Mouse (Mus musculus): ENCODE results near the gene Vmn1r118. TPM values are rescaled to one million over a fixed set of nuclear protein-coding genes. Genes with fewer than 3 reads are reported as not detected.
"Not testable (repeated sequence)": the region's sequence is repeated elsewhere in the genome, so short reads cannot be mapped to it uniquely, and the experiment has no call there.

The Vmn1r118 gene
- total RNA-seq (2014; fragmentation: Nextera tagmentation) (not detected in 2 replicates), total RNA-seq (2017) (not detected in 2 replicates)

DNA sequence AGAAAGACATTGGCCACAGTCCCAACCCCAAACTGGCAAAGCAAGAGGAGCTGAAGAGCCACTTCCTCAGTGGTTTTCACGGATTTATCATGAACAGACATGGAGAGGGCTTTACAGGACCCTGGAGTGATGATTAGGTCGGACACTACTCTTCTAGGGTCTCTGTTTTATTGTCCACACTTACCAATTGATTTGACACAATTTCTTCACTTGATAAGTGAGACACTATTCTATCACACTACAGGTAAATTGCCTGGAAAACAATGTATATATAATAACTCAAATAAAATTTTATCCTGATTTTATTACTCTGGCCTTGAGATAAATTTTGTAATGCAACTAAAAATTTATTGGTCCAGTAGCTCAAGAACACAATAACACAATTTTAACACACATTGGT lies at the start of gene Vmn1r118:
Gene Vmn1r118, minus strand, starts transcription at position 101 of the 400 bp plus-strand sequence.
- ATAC-seq (replicated peaks; ENCODE audit: low FRiP score, low TSS enrichment, poor library complexity, severe bottlenecking) = not testable (repeated sequence)

DNA sequence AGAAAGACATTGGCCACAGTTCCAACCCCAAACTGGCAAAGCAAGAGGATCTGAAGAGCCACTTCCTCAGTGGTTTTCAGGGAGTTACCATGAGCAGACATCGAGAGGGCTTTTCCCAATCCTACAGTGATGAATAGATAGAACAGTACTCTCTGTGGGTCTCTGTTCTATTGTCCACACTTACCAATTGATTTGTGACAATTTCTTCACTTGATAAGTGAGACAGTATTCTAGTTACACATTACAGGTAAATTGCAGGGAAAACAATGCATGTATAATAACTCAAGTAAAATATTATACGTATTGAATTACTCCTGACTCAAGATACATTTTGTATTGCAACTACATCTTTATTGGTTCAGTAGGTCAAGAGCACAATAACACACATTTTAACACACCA lies 28.1 kb downstream of the Vmn1r118 start, which contains the start of gene Vmn1r117:
Gene Vmn1r117, minus strand, starts transcription at position 101 of the 400 bp plus-strand sequence.
- not testable (repeated sequence) for ATAC-seq (replicated peaks; ENCODE audit: low FRiP score, low TSS enrichment, poor library complexity, severe bottlenecking)

- not testable (repeated sequence) for ATAC-seq (replicated peaks; ENCODE audit: low FRiP score, low TSS enrichment, poor library complexity, severe bottlenecking)
Measured at GRCm38 (mm10) chr7:20871956-20872355, 40.2 kb downstream of the Vmn1r118 start, which contains the start of gene Vmn1r116. Gene Vmn1r116, plus strand, starts transcription at chr7:20872256.

Other genes starting within 250 kb of the Vmn1r118 start
- not detected in 2 replicates for gene Vmn1r107, start 243.4 kb downstream of the Vmn1r118 start, total RNA-seq (2014; fragmentation: Nextera tagmentation)
- gene Vmn1r107, start 243.4 kb downstream of the Vmn1r118 start, total RNA-seq (2017) = not detected in 2 replicates
- gene Vmn1r111, start 209.1 kb downstream of the Vmn1r118 start, total RNA-seq (2014; fragmentation: Nextera tagmentation) = not detected in 2 replicates
- not detected in 2 replicates for gene Vmn1r111, start 209.1 kb downstream of the Vmn1r118 start, total RNA-seq (2017)
- not detected in 2 replicates for gene Gm10668, start 181.7 kb downstream of the Vmn1r118 start, total RNA-seq (2014; fragmentation: Nextera tagmentation)
- gene Gm10668, start 181.7 kb downstream of the Vmn1r118 start, total RNA-seq (2017) = not detected in 2 replicates
- gene Vmn1r112, start 141.2 kb downstream of the Vmn1r118 start, total RNA-seq (2014; fragmentation: Nextera tagmentation) = not detected in 2 replicates
- not detected in 2 replicates for gene Vmn1r112, start 141.2 kb downstream of the Vmn1r118 start, total RNA-seq (2017)
- gene Vmn1r113, start 125.1 kb downstream of the Vmn1r118 start, total RNA-seq (2014; fragmentation: Nextera tagmentation) = not detected in 2 replicates
- gene Vmn1r113, start 125.1 kb downstream of the Vmn1r118 start, total RNA-seq (2017) = not detected in 2 replicates
- not detected in 2 replicates for gene Vmn1r114, start 100.2 kb downstream of the Vmn1r118 start, total RNA-seq (2014; fragmentation: Nextera tagmentation)
- gene Vmn1r114, start 100.2 kb downstream of the Vmn1r118 start, total RNA-seq (2017) = not detected in 2 replicates
- not detected in 2 replicates for gene Vmn1r115, start 67.4 kb downstream of the Vmn1r118 start, total RNA-seq (2014; fragmentation: Nextera tagmentation)
- not detected in 2 replicates for gene Vmn1r115, start 67.4 kb downstream of the Vmn1r118 start, total RNA-seq (2017)
- not detected in 2 replicates for gene Vmn1r116, start 40.1 kb downstream of the Vmn1r118 start, total RNA-seq (2014; fragmentation: Nextera tagmentation)
- gene Vmn1r116, start 40.1 kb downstream of the Vmn1r118 start, total RNA-seq (2017) = not detected in 2 replicates
- gene Vmn1r117, start 28.2 kb downstream of the Vmn1r118 start, total RNA-seq (2014; fragmentation: Nextera tagmentation) = not detected in 2 replicates
- gene Vmn1r117, start 28.2 kb downstream of the Vmn1r118 start, total RNA-seq (2017) = not detected in 2 replicates
- not detected in 2 replicates for gene Vmn1r119, start 100.1 kb upstream of the Vmn1r118 start, total RNA-seq (2014; fragmentation: Nextera tagmentation)
- gene Vmn1r119, start 100.1 kb upstream of the Vmn1r118 start, total RNA-seq (2017) = not detected in 2 replicates
- gene Vmn1r120, start 141.4 kb upstream of the Vmn1r118 start, total RNA-seq (2014; fragmentation: Nextera tagmentation) = not detected in 2 replicates
- gene Vmn1r120, start 141.4 kb upstream of the Vmn1r118 start, total RNA-seq (2017) = not detected in 2 replicates
- gene Vmn1r121, start 186.2 kb upstream of the Vmn1r118 start, total RNA-seq (2014; fragmentation: Nextera tagmentation) = not detected in 2 replicates
- not detected in 2 replicates for gene Vmn1r121, start 186.2 kb upstream of the Vmn1r118 start, total RNA-seq (2017)
- not detected in 2 replicates for gene Vmn1r122, start 221.8 kb upstream of the Vmn1r118 start, total RNA-seq (2014; fragmentation: Nextera tagmentation)
- not detected in 2 replicates for gene Vmn1r122, start 221.8 kb upstream of the Vmn1r118 start, total RNA-seq (2017)
- gene Vmn1r123, start 249.8 kb upstream of the Vmn1r118 start, total RNA-seq (2014; fragmentation: Nextera tagmentation) = not detected in 2 replicates
- gene Vmn1r123, start 249.8 kb upstream of the Vmn1r118 start, total RNA-seq (2017) = not detected in 2 replicates